Mouse (Mus musculus) adrenal gland, adult (tissue): ENCODE measurements around the gene Slc1a7.

Source experiments
- DNase-seq, 2 experiments: peaks; one replicate each; pipeline ENCODE4 v3.0.0; 2022 to 2023; ENCODE audit warnings: low spot score in 1 of 2; ENCODE audit not compliant: inconsistent age in 2 of 2

Gene Slc1a7

GRCm38 (mm10) chr4:108005328-108005727 lies 37.2 kb downstream of the Slc1a7 start:
- DNase-seq = no peak

GRCm38 (mm10) chr4:108007532-108008103 lies 39.5 kb downstream of the Slc1a7 start:
- DNase-seq = no peak

- no peak for DNase-seq
Observed at GRCm38 (mm10) chr4:108008541-108008940, 40.4 kb downstream of the Slc1a7 start.

GRCm38 (mm10) chr4:108014466-108014865 lies 46.3 kb downstream of the Slc1a7 start:
- DNase-seq = no peak

GRCm38 (mm10) chr4:108015067-108015765 lies 47.1 kb downstream of the Slc1a7 start:
- DNase-seq = peak; percentile 78 to 89

GRCm38 (mm10) chr4:108016321-108016720 lies 48.2 kb downstream of the Slc1a7 start:
- DNase-seq = peak in 1 of 2 experiments; percentile 43

GRCm38 (mm10) chr4:108017839-108018238 lies 49.7 kb downstream of the Slc1a7 start:
- DNase-seq = no peak

GRCm38 (mm10) chr4:108018241-108018923 lies 50.2 kb downstream of the Slc1a7 start:
- no peak for DNase-seq

GRCm38 (mm10) chr4:108018961-108019921 lies 51.1 kb downstream of the Slc1a7 start:
- DNase-seq = no peak

- DNase-seq = no peak
Observed at GRCm38 (mm10) chr4:108020178-108020577, 52.0 kb downstream of the Slc1a7 start.

GRCm38 (mm10) chr4:108023186-108023585 lies 55.1 kb downstream of the Slc1a7 start:
- DNase-seq = no peak

GRCm38 (mm10) chr4:108024641-108025040 lies 56.5 kb downstream of the Slc1a7 start:
- peak; percentile 28 to 49 for DNase-seq

GRCm38 (mm10) chr4:108025269-108025668 lies 57.1 kb downstream of the Slc1a7 start:
- no peak for DNase-seq

- no peak for DNase-seq
Observed at GRCm38 (mm10) chr4:108026193-108026592, 58.1 kb downstream of the Slc1a7 start.

- peak in 1 of 2 experiments; percentile 45 for DNase-seq
Observed at GRCm38 (mm10) chr4:108030888-108031501, 62.9 kb downstream of the Slc1a7 start.

- peak; percentile 47 to 72 for DNase-seq
Observed at GRCm38 (mm10) chr4:108031502-108032351, 63.6 kb downstream of the Slc1a7 start.

GRCm38 (mm10) chr4:108032352-108032849 lies 64.3 kb downstream of the Slc1a7 start:
- DNase-seq = peak in 1 of 2 experiments; percentile 51

- peak in 1 of 2 experiments; percentile 66 for DNase-seq
Observed at GRCm38 (mm10) chr4:108033041-108033764, 65.1 kb downstream of the Slc1a7 start.

- DNase-seq = no peak
Observed at GRCm38 (mm10) chr4:108037027-108037426, 68.9 kb downstream of the Slc1a7 start.
